Mouse (Mus musculus) heart, embryonic 15.5 days (tissue): ENCODE data around the gene Lrrc26. TPM values are rescaled to one million over a fixed set of nuclear protein-coding genes. Genes with fewer than 3 reads are reported as not detected.

Experiments
- ATAC-seq: fragments of 200-750 bp; cut with Nextera tagmentation; replicated peaks from 2 replicates; pipeline ENCODE4 v1.8.0; 2017; ENCODE audit warnings: low read depth, moderate TSS enrichment; ENCODE audit not compliant: insufficient number of reproducible peaks, insufficient read depth, low FRiP score
- H3K27ac ChIP-seq: fragments of 300-500 bp; sonication (generic); 2 replicates; pipeline ENCODE4 v1.5.1; 2015; ENCODE audit warnings: mild to moderate bottlenecking, inconsistent platforms
- H3K27me3 ChIP-seq: fragments of 300-500 bp; sonication (generic); 2 replicates; pipeline ENCODE4 v1.6.1; 2015; ENCODE audit warnings: inconsistent platforms
- H3K36me3 ChIP-seq: fragments of 300-500 bp; sonication (generic); 2 replicates; pipeline ENCODE4 v1.6.1; 2015; ENCODE audit warnings: mild to moderate bottlenecking, inconsistent platforms
- H3K4me1 ChIP-seq: fragments of 300-500 bp; sonication (generic); replicated peaks from 2 replicates; pipeline ENCODE4 v1.6.1; 2015; ENCODE audit warnings: inconsistent platforms
- H3K4me2 ChIP-seq: fragments of 300-500 bp; sonication (generic); 2 replicates; pipeline ENCODE4 v1.6.1; 2015; ENCODE audit warnings: inconsistent platforms, mild to moderate bottlenecking, moderate library complexity
- H3K4me3 ChIP-seq: fragments of 300-500 bp; sonication (generic); 2 replicates; pipeline ENCODE4 v1.5.1; 2015; ENCODE audit warnings: mild to moderate bottlenecking, inconsistent platforms
- H3K9ac ChIP-seq: fragments of 300-500 bp; sonication (generic); 2 replicates; pipeline ENCODE4 v1.6.1; 2015; ENCODE audit warnings: mild to moderate bottlenecking, inconsistent platforms
- H3K9me3 ChIP-seq: fragments of 300-500 bp; sonication (generic); replicated peaks from 2 replicates; pipeline ENCODE4 v1.6.1; 2016; ENCODE audit warnings: inconsistent platforms
- WGBS: fragments of 180-500 bp; shearing (Covaris S2); methylation state at CpG from one replicate; pipeline ENCODE4 v1.1.7; 2015; ENCODE audit warnings: mixed read lengths; 5-methylcytosine and 5-hydroxymethylcytosine counted together
- polyA plus RNA-seq: library from polyadenylated mRNA; unstranded; fragments of >200 nt; fragmentation: Nextera tagmentation; extraction: Ambion mirVana; gene quantifications from 2 replicates; pipeline ENCODE4 v1.2.1, GENCODE M21; 2015

The Lrrc26 gene
- polyA plus RNA-seq, 1 experiment from 2014 or later = 0.28 TPM

DNA sequence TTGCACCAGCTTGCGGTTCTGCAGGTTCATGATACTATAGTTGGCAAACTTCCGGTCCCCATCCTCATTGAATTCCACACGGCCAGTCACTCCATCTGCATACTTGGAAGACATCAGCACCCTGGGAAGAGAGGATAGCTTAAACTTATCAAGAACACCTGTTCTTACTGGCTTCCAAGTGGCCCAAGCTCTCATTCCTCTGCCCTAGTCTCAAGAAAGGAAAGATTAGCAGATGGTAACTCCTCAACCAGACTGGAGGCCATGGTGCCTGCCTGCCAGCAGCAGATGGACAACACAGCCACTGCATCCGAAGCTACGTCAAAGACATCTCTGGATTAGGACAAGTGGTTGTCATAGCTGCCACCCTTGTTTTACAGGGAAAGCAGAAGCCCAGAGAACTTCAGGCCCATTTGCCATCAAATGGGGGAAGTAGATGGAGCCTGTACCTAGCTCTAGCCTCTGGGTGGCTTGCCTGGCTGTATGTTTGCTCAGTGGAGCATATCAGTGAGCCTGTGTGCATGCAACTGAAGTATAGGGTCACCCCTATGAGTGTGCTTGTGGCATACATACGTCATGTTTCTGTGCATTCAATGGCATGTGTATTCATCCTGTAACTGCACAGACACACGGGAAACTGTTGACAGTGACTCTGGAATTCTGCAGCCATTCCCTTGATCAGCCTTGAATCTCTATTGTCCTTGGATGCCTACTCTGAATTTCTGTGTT is 14.4 kb downstream of the Lrrc26 start:
- no peak overlapping the region for H3K27ac ChIP-seq
- 63% methylated on average over 7 of the region's 7 CpGs for WGBS
- H3K4me3 ChIP-seq = 0 out of 2 replicates have a peak overlapping the region, but pooled peaks have one; percentile 45
- H3K9me3 ChIP-seq = no peaks in the 10 kb centered on the region
- no peaks in the 10 kb centered on the region for H3K36me3 ChIP-seq
- peak overlapping the region; percentile 81; the same call in 1 of the 2 replicates for H3K4me2 ChIP-seq
- no peak overlapping the region for H3K9ac ChIP-seq
- H3K4me1 ChIP-seq = peaks cover 7% of the 10 kb centered on the region
- ATAC-seq = no peak
- H3K27me3 ChIP-seq = peaks cover 73% of the 10 kb centered on the region

DNA sequence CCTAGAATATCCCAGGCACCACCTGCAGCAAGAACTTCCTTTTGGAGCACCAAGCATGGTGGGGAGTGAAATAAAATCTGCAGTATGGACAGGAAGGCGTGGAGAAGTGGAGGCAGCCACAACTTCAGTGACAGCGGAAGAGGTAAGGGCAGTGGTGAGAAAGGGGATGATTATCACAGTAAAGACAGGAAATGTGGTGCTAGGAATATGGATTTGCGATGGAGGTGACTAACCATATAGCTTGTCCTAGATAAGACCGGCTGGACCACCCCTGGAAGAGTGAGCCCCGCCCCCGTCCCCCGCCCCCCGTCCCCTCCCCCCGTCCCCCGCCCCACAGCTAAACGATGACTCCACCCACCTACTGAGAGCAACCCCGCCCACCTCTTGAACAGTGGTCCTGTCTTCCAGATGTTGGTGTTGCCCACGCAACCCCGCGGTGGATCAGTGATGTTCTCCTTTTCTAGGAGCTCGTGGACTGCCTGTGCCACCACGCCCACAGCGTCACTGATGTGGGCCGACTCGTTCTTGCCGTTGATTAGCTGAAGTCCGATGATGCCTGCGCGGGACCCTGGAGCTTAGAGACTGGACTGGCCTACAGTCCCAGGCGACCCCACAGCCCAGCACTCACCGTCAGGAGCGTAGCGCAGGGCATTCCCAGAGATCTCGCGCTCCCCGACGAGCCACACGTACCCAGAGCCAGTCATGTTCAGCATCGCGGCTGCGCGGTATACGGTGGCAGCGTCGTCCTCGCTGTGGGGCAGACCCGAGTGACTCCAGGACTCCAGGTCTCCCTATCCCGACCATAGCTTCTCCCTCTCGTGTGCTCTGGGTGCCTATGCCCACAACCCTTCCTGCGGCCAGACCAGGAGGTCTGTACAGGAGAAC is 15.2 kb downstream of the Lrrc26 start:
- H3K4me3 ChIP-seq = peak overlapping the region; percentile 45
- WGBS = 1% methylated on average over 39 of the region's 45 CpGs
- peak overlapping the region; percentile 81 for H3K4me2 ChIP-seq
- peak; percentile 43; the same call in 1 of the 2 replicates for ATAC-seq
- H3K27me3 ChIP-seq = peaks cover 81% of the 10 kb centered on the region
- peak overlapping the region; percentile 26 for H3K9ac ChIP-seq
- H3K36me3 ChIP-seq = no peaks in the 10 kb centered on the region
- H3K4me1 ChIP-seq = peaks cover 7% of the 10 kb centered on the region
- H3K27ac ChIP-seq = no peak overlapping the region
- no peaks in the 10 kb centered on the region for H3K9me3 ChIP-seq

DNA sequence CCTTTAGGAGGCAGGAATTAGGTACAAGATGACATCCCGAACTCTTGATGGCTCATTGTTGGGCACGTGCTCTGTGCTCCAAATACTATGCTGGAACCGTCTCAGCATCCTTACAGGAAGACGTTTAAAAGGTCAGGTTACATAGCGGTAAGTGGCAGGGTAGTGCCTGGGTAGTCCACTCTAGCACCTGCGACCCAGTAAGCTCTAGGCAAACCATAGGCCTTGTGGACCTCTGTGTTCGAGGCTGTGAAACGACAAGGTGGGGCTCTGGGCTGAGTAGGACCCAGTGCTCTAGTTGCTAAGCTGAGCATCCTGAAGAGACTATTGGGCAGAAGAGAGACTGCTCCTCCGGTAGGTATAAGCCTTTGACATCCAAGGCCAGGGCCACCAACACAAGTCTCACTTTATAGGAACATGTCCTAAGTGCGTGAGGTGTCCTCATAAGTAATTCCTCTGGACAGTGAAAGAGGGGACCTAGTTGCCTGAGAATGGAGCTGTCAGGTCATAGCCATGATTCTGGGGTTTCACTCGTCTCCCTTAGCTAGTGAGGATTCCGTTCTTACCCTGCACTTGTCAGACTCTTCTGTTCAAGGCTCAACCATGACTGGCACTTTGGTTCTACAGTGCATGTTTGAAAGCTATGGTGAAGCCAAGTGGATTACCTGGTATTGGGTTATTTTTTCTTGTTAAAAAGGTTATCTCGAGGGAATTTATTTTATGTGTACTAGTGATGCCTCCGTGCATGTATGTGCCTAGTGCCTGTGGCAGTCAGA is 16.1 kb downstream of the Lrrc26 start:
- no peak for ATAC-seq
- peaks cover 90% of the 10 kb centered on the region for H3K27me3 ChIP-seq
- H3K4me2 ChIP-seq = peak overlapping the region; percentile 81
- H3K9me3 ChIP-seq = no peaks in the 10 kb centered on the region
- H3K4me1 ChIP-seq = peaks cover 7% of the 10 kb centered on the region
- no peak overlapping the region for H3K9ac ChIP-seq
- no peak overlapping the region for H3K27ac ChIP-seq
- H3K4me3 ChIP-seq = peak overlapping the region; percentile 45
- H3K36me3 ChIP-seq = no peaks in the 10 kb centered on the region
- 49% methylated on average over 14 of the region's 14 CpGs for WGBS

DNA sequence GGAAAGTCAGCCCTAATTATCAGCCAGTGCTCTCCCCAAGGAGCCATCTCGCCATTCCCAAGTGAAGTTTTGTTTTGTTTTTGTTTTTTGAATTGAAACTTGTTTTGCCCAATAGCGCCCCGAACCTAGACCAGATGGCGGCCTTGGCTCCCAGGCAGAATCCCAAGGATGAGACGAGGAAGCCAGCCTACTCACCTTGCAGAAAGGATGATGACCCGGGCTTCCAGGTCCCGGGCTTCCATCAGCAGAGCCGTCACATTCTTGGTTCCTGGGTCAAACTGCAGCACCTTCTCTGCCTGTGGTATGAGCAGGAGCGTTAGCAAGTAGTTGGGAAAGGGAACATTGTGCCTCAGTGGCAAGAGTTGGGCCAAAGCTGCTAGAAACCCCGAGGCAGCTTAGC is 20.5 kb downstream of the Lrrc26 start:
- H3K9ac ChIP-seq = no peak overlapping the region
- no peak overlapping the region for H3K4me3 ChIP-seq
- H3K9me3 ChIP-seq = no peaks in the 10 kb centered on the region
- no peak overlapping the region for H3K4me2 ChIP-seq
- WGBS = 50% methylated on average over 10 of the region's 10 CpGs
- no peak overlapping the region for H3K27ac ChIP-seq
- no peaks in the 10 kb centered on the region for H3K36me3 ChIP-seq
- H3K27me3 ChIP-seq = peaks cover 93% of the 10 kb centered on the region
- ATAC-seq = no peak
- H3K4me1 ChIP-seq = peaks cover 3% of the 10 kb centered on the region

DNA sequence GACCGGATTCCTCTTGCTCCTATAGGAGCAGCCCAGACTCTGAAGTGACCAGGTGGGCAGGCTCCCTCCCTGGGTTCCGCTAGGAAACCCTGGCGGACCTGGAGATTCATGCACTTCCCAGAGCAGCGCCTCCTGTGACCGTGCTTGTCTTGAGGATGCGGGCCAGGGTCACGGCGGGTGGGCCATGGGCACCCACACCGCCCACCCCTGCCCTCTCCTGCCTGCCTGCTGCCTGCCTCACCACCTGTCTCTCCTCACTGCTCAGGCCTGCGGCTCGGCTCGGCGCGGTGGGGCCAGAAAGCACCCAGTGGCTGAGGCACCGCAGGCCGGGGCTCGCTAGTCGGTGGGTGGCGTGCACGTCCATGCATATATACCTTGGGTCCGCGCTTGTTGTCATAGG is 21.3 kb downstream of the Lrrc26 start:
- 2% methylated on average over 22 of the region's 22 CpGs for WGBS
- no peak overlapping the region for H3K27ac ChIP-seq
- no peak for ATAC-seq
- H3K27me3 ChIP-seq = peaks cover 88% of the 10 kb centered on the region
- no peak overlapping the region for H3K4me3 ChIP-seq
- H3K9ac ChIP-seq = no peak overlapping the region
- H3K4me2 ChIP-seq = no peak overlapping the region
- H3K36me3 ChIP-seq = no peaks in the 10 kb centered on the region
- H3K4me1 ChIP-seq = no peaks in the 10 kb centered on the region
- no peaks in the 10 kb centered on the region for H3K9me3 ChIP-seq

DNA sequence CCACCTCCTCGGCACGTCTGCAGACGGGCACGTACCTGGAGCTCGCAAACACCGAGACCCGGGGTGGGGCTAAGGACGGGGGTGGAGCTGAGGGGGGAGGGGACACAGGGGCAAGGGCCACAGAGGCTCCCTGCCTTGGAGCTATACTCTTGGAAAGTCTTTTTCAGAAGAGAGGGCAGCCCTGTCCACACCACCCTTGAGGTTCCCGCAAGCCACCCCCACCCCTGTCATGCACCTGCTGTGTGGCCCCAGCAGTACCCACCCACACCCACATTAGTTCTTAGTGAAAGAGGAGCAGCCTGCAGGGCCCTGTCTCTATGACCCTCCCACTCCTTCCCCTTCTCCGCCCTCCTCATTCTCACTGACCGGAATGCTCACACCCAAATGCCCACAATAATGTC is 21.8 kb downstream of the Lrrc26 start:
- no peaks in the 10 kb centered on the region for H3K4me1 ChIP-seq
- no peaks in the 10 kb centered on the region for H3K36me3 ChIP-seq
- H3K4me2 ChIP-seq = no peak overlapping the region
- no peak overlapping the region for H3K4me3 ChIP-seq
- no peak for ATAC-seq
- no peaks in the 10 kb centered on the region for H3K9me3 ChIP-seq
- peaks cover 89% of the 10 kb centered on the region for H3K27me3 ChIP-seq
- no peak overlapping the region for H3K27ac ChIP-seq
- H3K9ac ChIP-seq = no peak overlapping the region
- WGBS = 4% methylated on average over 11 of the region's 11 CpGs

DNA sequence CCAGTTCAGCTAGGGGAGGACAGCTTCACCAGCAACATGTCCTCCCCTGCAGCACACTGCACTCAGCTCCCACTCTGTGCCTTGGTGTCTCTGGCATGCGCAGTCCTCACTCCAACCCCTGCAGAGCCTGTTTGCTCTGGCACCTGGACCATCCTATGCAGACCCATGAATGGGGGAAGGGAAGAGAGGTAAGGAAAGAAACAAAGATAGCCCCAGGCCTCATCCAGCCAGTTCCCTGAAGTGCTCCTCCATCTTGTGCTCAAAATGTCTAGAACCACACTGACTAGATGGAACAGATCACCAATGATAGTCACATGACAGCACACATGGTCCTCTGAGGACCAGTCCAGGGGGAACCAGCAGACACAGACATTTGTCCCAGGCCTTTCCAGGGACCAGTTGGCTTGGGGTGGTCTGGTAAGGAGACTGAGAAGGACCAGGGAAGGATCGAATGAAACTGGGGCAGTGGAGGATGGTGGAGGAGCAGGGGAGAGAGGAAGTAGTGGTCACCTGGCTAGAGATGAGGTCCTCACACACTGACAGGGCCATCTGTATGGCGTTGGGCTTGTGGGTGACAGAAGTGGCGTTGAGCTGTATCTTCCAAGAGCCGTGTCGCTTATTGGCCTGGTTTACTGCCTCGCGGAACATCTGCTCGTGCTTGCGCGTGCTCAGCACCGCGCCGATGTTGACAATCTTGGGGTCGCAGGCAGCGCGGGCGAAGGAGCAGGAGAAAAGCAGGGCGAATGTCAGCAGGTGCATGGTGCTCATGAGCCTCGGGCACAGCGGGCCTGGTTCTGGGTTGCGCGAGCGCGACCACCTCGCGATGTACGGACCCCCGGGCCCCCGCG is 28.6 kb downstream of the Lrrc26 start:
- Histone ChIP-seq H3K36me3 (no peaks in the 10 kb centered on the region), H3K9me3 (no peaks in the 10 kb centered on the region), H3K4me3 (peak overlapping the region; percentile 34), H3K27ac (no peak overlapping the region), H3K4me1 (peaks cover 8% of the 10 kb centered on the region), H3K4me2 (peak overlapping the region; percentile 62), H3K9ac (no peak overlapping the region), H3K27me3 (peaks cover 79% of the 10 kb centered on the region)
- WGBS = 4% methylated on average over 31 of the region's 31 CpGs
- no peak; the same call in 1 of the 2 replicates for ATAC-seq

DNA sequence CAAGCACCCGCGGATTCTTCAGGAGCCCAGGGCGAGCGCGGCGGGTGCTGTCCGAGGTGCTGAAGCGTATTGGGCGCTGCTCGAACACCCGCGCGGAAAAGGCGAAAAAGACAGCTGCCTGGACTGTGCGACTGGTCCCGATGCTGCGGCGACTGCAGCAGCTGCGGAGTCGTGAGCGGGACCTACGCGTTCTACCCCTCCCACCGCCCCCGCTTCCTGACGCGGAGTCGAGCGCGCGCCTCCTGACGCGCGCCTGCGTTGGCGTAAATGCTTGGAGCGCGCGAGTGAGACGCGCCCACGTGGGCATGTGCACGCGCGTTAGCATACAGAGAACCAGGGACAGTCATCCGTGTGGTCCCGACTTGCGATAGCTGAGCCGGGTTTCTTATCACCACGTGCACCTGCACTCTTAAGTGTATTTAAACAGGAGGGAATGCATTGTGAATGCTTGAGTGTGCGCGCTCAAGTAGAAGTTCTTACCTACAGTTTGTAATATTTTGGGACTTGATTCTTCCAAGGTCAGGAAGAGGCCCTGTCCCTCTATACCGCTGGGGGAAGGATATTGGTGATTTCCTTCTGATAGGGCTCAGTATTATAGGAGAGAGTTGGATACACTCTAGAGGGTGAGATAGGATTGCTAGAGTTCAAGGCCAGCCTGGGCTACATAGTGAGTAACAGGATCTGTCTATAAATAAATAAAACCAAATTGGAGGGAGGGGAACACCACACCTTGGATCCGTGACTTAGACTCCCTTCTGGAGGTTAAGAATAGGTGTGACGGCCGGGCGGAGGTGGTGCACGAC is 29.5 kb downstream of the Lrrc26 start, which contains the start of gene Grin1:
Gene Grin1 (minus strand): TSS at position 217 of the 803 bp plus-strand sequence.
- Histone ChIP-seq H3K27me3 (peaks cover 72% of the 10 kb centered on the region), H3K4me3 (peak within 1 kb of the TSS; percentile 34), H3K9me3 (no peaks in the 10 kb centered on the region), H3K36me3 (no peaks in the 10 kb centered on the region), H3K4me2 (peak within 1 kb of the TSS; percentile 62), H3K4me1 (peaks cover 8% of the 10 kb centered on the region), H3K9ac (no peak within 1 kb of the TSS), H3K27ac (no peak within 1 kb of the TSS)
- 9% methylated on average over 58 of the region's 58 CpGs for WGBS
- no peak; the same call in 1 of the 2 replicates for ATAC-seq

DNA sequence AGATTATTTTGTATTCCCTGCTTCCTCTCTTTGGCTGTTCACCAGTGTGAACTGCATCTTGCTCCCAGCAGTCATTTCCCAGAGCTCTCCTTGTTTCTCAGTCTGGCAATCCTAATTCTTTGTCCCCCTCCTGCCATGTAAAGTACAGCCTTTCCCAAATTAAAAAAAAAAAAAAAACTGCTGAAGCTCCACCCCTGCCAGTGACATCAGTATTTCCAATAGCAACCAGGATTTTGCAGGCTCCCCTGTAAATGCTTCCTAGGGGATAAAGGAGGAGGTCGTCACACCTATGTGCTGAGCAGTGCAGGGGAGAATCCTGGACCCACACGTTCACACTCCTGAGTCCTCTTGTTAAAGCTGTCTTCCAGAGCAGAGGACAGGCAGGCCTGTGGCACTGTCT is 30.4 kb downstream of the Lrrc26 start:
- Histone ChIP-seq H3K4me1 (peaks cover 8% of the 10 kb centered on the region), H3K36me3 (no peaks in the 10 kb centered on the region), H3K4me2 (no peak overlapping the region), H3K27me3 (peaks cover 65% of the 10 kb centered on the region), H3K9me3 (no peaks in the 10 kb centered on the region), H3K4me3 (no peak overlapping the region), H3K9ac (no peak overlapping the region), H3K27ac (no peak overlapping the region)
- no peak for ATAC-seq
- WGBS = 37% methylated on average over 2 of the region's 2 CpGs

DNA sequence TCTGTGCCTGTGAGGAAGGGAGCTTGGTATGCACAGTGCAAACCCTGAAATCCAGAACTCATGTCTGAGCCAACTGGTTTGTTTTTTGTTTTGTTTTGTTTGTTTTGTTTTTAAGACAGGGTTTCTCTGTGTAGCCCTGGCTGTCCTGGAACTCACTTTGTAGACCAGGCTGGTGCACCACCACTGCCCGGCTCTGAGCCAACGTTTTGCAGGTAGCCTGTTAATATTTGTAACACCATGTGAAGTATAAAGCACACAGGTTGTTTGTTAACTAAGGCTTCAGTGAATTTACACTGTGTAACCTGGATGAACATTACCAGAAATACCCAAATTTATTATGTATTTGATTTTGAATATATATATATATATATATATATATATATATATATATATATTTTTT is 36.3 kb downstream of the Lrrc26 start:
- Histone ChIP-seq H3K9ac (no peak overlapping the region), H3K4me3 (no peak overlapping the region), H3K4me1 (no peaks in the 10 kb centered on the region), H3K36me3 (no peaks in the 10 kb centered on the region), H3K27ac (no peak overlapping the region), H3K27me3 (peaks cover 11% of the 10 kb centered on the region), H3K9me3 (no peaks in the 10 kb centered on the region), H3K4me2 (no peak overlapping the region)
- no peak for ATAC-seq
- 70% methylated on average over 2 of the region's 2 CpGs for WGBS
